Mouse (Mus musculus): ENCODE measurements around the gene Thada.
A peak's percentile ranks its signal among the peaks of the same experiment; 100 is the strongest.

Thada gene

GRCm38 (mm10) chr17:84465753-84466608 is at the start of gene Thada:
Gene Thada (minus strand): TSS chr17:84466205.
- DNase-seq: peak; percentile 97

GRCm38 (mm10) chr17:84512516-84513085 is 46.6 kb upstream of the Thada start:
- no peak for DNase-seq

GRCm38 (mm10) chr17:84511682-84512515 is 45.9 kb upstream of the Thada start, which contains the start of gene Plekhh2:
Gene Plekhh2 (plus strand): TSS chr17:84511895.
- peak; percentile 61 for DNase-seq

- DNase-seq: no peak
Measured at GRCm38 (mm10) chr17:84510961-84511639, 45.1 kb upstream of the Thada start.

GRCm38 (mm10) chr17:84510355-84510754 is 44.4 kb upstream of the Thada start:
- no peak for DNase-seq

- no peak for DNase-seq
Measured at GRCm38 (mm10) chr17:84509176-84509575, 43.2 kb upstream of the Thada start.

- DNase-seq: no peak
Measured at GRCm38 (mm10) chr17:84508736-84509135, 42.7 kb upstream of the Thada start.

- DNase-seq: no peak
Measured at GRCm38 (mm10) chr17:84505922-84506321, 39.9 kb upstream of the Thada start.

- no peak for DNase-seq
Measured at GRCm38 (mm10) chr17:84502341-84502740, 36.3 kb upstream of the Thada start.

- no peak for DNase-seq
Measured at GRCm38 (mm10) chr17:84498639-84499038, 32.6 kb upstream of the Thada start.

- no peak for DNase-seq
Measured at GRCm38 (mm10) chr17:84497972-84498604, 32.1 kb upstream of the Thada start.

GRCm38 (mm10) chr17:84497559-84497958 is 31.6 kb upstream of the Thada start:
- no peak for DNase-seq

- DNase-seq: no peak
Measured at GRCm38 (mm10) chr17:84497026-84497425, 31.0 kb upstream of the Thada start.

- no peak for DNase-seq
Measured at GRCm38 (mm10) chr17:84492255-84492880, 26.4 kb upstream of the Thada start.

GRCm38 (mm10) chr17:84487415-84487814 is 21.4 kb upstream of the Thada start:
- DNase-seq: no peak

GRCm38 (mm10) chr17:84483673-84484320 is 17.8 kb upstream of the Thada start:
- no peak for DNase-seq

GRCm38 (mm10) chr17:84482831-84483230 is 16.8 kb upstream of the Thada start:
- DNase-seq: no peak

- DNase-seq: no peak
Measured at GRCm38 (mm10) chr17:84480464-84481355, 14.7 kb upstream of the Thada start.

GRCm38 (mm10) chr17:84478276-84478675 is 12.3 kb upstream of the Thada start:
- no peak for DNase-seq

- no peak for DNase-seq
Measured at GRCm38 (mm10) chr17:84477176-84477575, 11.2 kb upstream of the Thada start.
